Mouse (Mus musculus): ENCODE measurements around the gene Ralgds. TPM values are rescaled to one million over a fixed set of nuclear protein-coding genes. Genes with fewer than 3 reads are reported as not detected.

Gene Ralgds
- polyA plus RNA-seq, 1 experiment = 133 TPM

GRCm38 (mm10) chr2:28563830-28564229 lies 50.9 kb downstream of the Ralgds start:
- peaks cover 10% of the 10 kb centered on the region for H3K4me1 ChIP-seq (ENCODE audit: control insufficient read depth, insufficient read depth, low read length)
- H3K27ac ChIP-seq (ENCODE audit: insufficient read depth, low read length) = no peak overlapping the region
- H3K27me3 ChIP-seq (ENCODE audit: control insufficient read depth, insufficient read depth, low read length) = no peaks in the 10 kb centered on the region
- DNase-seq = peak in 1 of 2 experiments; percentile 41
- no peak for TF ChIP-seq POLR2A (IDR thresholded peaks at IDR 0.05; ENCODE audit: borderline replicate concordance, insufficient read depth, low read length)
- no peak for TF ChIP-seq CTCF (IDR thresholded peaks at IDR 0.05; ENCODE audit: borderline replicate concordance, insufficient read depth, low read depth, low read length)
- no peak overlapping the region for H3K4me3 ChIP-seq (replicated peaks; ENCODE audit: insufficient read depth, low read depth, low read length)

DNA sequence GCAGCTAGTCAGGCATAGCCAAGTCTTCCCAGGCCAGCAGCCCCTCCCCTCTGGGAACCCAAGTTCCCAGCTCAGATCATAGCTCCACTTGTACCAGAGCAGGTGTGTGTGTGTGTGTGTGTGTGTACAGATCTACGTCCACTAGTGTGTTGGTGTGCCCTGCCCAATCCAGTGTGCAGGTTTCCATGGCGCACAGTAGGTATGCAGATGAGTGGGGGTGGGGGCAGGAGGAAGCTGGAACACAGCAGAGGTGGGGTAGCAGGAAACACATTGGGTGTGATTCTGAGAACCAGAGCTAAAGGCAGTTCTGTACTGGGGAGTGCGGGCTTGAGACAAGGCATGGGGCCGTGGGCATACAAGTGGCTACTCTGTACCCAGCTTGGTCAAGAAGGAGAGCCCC lies 51.5 kb downstream of the Ralgds start:
- Histone ChIP-seq H3K27me3 (ENCODE audit: control insufficient read depth, insufficient read depth, low read length) (no peaks in the 10 kb centered on the region), H3K4me1 (ENCODE audit: control insufficient read depth, insufficient read depth, low read length) (peaks cover 10% of the 10 kb centered on the region), H3K4me3 (replicated peaks; ENCODE audit: insufficient read depth, low read depth, low read length) (no peak overlapping the region), H3K27ac (ENCODE audit: insufficient read depth, low read length) (no peak overlapping the region)
- 96% methylated on average over 4 of the region's 4 CpGs for WGBS
- TF ChIP-seq POLR2A (IDR thresholded peaks at IDR 0.05; ENCODE audit: borderline replicate concordance, insufficient read depth, low read length) = no peak
- no peak for TF ChIP-seq CTCF (IDR thresholded peaks at IDR 0.05; ENCODE audit: borderline replicate concordance, insufficient read depth, low read depth, low read length)
- no peak for DNase-seq

DNA sequence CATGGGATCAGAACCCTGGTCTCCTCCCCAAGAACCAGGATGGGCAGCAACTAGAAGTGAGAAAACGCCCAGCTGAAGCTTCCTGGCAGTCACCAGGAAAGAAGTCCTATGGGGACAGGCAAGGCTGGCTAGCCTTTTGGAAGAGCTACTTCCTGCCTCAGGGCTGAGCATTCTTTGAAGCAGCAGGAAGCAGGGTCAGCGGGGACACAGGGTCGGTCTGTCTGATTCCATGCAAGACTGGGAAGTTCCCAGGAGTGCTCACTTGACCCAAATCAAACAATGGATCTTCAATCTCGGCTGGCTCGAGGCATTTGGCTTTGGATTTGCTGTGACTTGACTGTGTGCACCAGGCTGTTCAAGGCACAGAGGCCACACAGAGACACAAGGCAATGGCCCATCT lies 53.6 kb downstream of the Ralgds start:
- DNase-seq = no peak
- 42% methylated on average over 5 of the region's 5 CpGs for WGBS
- Histone ChIP-seq H3K27me3 (ENCODE audit: control insufficient read depth, insufficient read depth, low read length) (no peaks in the 10 kb centered on the region), H3K27ac (ENCODE audit: insufficient read depth, low read length) (no peak overlapping the region), H3K4me1 (ENCODE audit: control insufficient read depth, insufficient read depth, low read length) (peaks cover 10% of the 10 kb centered on the region), H3K4me3 (replicated peaks; ENCODE audit: insufficient read depth, low read depth, low read length) (no peak overlapping the region)
- no peak for TF ChIP-seq CTCF (IDR thresholded peaks at IDR 0.05; ENCODE audit: borderline replicate concordance, insufficient read depth, low read depth, low read length)
- no peak for TF ChIP-seq POLR2A (IDR thresholded peaks at IDR 0.05; ENCODE audit: borderline replicate concordance, insufficient read depth, low read length)

DNA sequence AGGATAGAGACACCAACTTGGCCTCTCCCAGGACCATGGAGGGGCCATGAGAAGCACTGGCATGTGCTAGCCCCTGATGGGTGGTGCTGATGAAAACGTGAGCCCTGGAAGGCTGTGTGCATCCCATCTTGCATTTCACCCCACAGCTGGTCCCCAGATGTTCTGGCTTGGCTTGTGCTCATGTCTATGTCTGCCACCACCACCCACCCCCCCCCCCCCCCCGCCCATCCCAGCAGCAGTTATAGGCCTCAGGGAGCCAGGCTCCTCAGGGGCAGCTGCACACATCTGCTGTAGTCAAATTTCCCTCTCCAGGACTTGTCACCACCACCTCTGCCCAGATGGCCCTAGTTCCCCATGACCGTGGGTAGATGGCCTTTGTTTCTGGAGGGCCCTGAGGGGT lies 57.0 kb downstream of the Ralgds start:
- no peak overlapping the region for H3K4me3 ChIP-seq (replicated peaks; ENCODE audit: insufficient read depth, low read depth, low read length)
- 65% methylated on average over 3 of the region's 3 CpGs for WGBS
- DNase-seq = no peak
- no peaks in the 10 kb centered on the region for H3K27me3 ChIP-seq (ENCODE audit: control insufficient read depth, insufficient read depth, low read length)
- no peak overlapping the region for H3K27ac ChIP-seq (ENCODE audit: insufficient read depth, low read length)
- no peaks in the 10 kb centered on the region for H3K4me1 ChIP-seq (ENCODE audit: control insufficient read depth, insufficient read depth, low read length)
- no peak for TF ChIP-seq CTCF (IDR thresholded peaks at IDR 0.05; ENCODE audit: borderline replicate concordance, insufficient read depth, low read depth, low read length)
- TF ChIP-seq POLR2A (IDR thresholded peaks at IDR 0.05; ENCODE audit: borderline replicate concordance, insufficient read depth, low read length) = no peak

- H3K27ac ChIP-seq (ENCODE audit: insufficient read depth, low read length) = no peak overlapping the region
- no peak overlapping the region for H3K4me3 ChIP-seq (replicated peaks; ENCODE audit: insufficient read depth, low read depth, low read length)
- TF ChIP-seq POLR2A (IDR thresholded peaks at IDR 0.05; ENCODE audit: borderline replicate concordance, insufficient read depth, low read length) (no peak), CTCF (IDR thresholded peaks at IDR 0.05; ENCODE audit: borderline replicate concordance, insufficient read depth, low read depth, low read length) (no peak)
- no peaks in the 10 kb centered on the region for H3K4me1 ChIP-seq (ENCODE audit: control insufficient read depth, insufficient read depth, low read length)
- WGBS = 37% methylated on average over 4 of the region's 4 CpGs
- no peak for DNase-seq
- no peaks in the 10 kb centered on the region for H3K27me3 ChIP-seq (ENCODE audit: control insufficient read depth, insufficient read depth, low read length)
These were observed 62.4 kb downstream of the Ralgds start for GRCm38 (mm10) chr2:28575341-28575740.

DNA sequence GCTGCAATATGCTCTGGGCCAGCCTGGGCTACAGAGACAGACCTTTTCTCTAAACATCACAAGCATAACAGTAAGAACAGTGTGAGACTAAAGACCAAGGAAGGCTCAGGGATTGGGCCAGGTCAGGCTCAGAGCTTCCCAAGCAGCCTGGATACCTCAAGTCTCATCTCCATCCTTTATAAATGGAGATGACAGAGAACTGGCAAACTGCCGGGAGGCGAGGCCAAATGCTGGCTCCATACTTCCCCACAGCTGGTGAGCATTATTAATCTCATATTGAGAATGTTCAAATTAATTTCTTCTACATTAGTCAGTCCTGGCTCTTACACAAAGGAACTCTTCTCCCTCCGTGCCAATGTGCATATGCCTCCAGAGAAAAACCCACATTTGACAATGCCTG lies 63.9 kb downstream of the Ralgds start:
- H3K4me1 ChIP-seq (ENCODE audit: control insufficient read depth, insufficient read depth, low read length) = no peaks in the 10 kb centered on the region
- H3K27me3 ChIP-seq (ENCODE audit: control insufficient read depth, insufficient read depth, low read length) = no peaks in the 10 kb centered on the region
- WGBS = 27% methylated on average over 3 of the region's 3 CpGs
- TF ChIP-seq CTCF (IDR thresholded peaks at IDR 0.05; ENCODE audit: borderline replicate concordance, insufficient read depth, low read depth, low read length) (no peak), POLR2A (IDR thresholded peaks at IDR 0.05; ENCODE audit: borderline replicate concordance, insufficient read depth, low read length) (no peak)
- no peak overlapping the region for H3K4me3 ChIP-seq (replicated peaks; ENCODE audit: insufficient read depth, low read depth, low read length)
- no peak for DNase-seq
- no peak overlapping the region for H3K27ac ChIP-seq (ENCODE audit: insufficient read depth, low read length)

DNA sequence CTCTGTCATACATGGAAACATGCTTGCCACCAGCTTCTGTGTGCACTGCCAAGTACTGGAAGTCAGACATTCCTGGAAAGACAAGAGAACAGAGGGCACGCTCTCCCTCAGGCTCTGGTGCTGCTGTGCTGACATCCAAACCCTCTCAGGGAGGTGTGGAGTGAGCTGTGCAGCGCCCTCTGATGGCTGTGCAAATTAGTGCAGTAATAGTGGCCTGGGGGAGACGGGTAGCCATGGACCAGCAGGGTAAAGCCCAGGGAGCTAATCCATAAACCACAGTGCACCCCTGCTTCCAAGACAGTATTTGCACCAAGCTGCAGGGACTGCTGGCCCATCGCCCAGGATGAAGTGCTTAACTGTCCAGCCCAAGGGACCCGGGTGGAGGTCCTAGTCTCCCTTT lies 65.1 kb downstream of the Ralgds start:
- Histone ChIP-seq H3K27ac (ENCODE audit: insufficient read depth, low read length) (no peak overlapping the region), H3K4me3 (replicated peaks; ENCODE audit: insufficient read depth, low read depth, low read length) (no peak overlapping the region), H3K27me3 (ENCODE audit: control insufficient read depth, insufficient read depth, low read length) (no peaks in the 10 kb centered on the region), H3K4me1 (ENCODE audit: control insufficient read depth, insufficient read depth, low read length) (no peaks in the 10 kb centered on the region)
- WGBS = 42% methylated on average over 5 of the region's 5 CpGs
- peak; percentile 49; the same call in 1 of the 2 replicates for TF ChIP-seq CTCF (IDR thresholded peaks at IDR 0.05; ENCODE audit: borderline replicate concordance, insufficient read depth, low read depth, low read length)
- no peak for TF ChIP-seq POLR2A (IDR thresholded peaks at IDR 0.05; ENCODE audit: borderline replicate concordance, insufficient read depth, low read length)
- DNase-seq = no peak

GRCm38 (mm10) chr2:28582647-28583353 lies 69.9 kb downstream of the Ralgds start:
- H3K27ac ChIP-seq (ENCODE audit: insufficient read depth, low read length) = peak overlapping the region; percentile 46
- TF ChIP-seq POLR2A (IDR thresholded peaks at IDR 0.05; ENCODE audit: borderline replicate concordance, insufficient read depth, low read length) = no peak; the same call in 1 of the 2 replicates
- no peak for TF ChIP-seq CTCF (IDR thresholded peaks at IDR 0.05; ENCODE audit: borderline replicate concordance, insufficient read depth, low read depth, low read length)
- peak; percentile 90 to 95 for DNase-seq
- H3K27me3 ChIP-seq (ENCODE audit: control insufficient read depth, insufficient read depth, low read length) = no peaks in the 10 kb centered on the region
- WGBS = under 1% methylated on average over 56 of the region's 56 CpGs
- peak overlapping the region; percentile 81 for H3K4me3 ChIP-seq (replicated peaks; ENCODE audit: insufficient read depth, low read depth, low read length)
- H3K4me1 ChIP-seq (ENCODE audit: control insufficient read depth, insufficient read depth, low read length) = no peaks in the 10 kb centered on the region; the same call in 1 of the 2 replicates
